Mouse (Mus musculus) intestine, postnatal 0 days (tissue): ENCODE measurements around the gene Pde11a. TPM values are rescaled to one million over a fixed set of nuclear protein-coding genes. Genes with fewer than 3 reads are reported as not detected.

Experiments used
- ATAC-seq: fragments of 200-750 bp; cut with Nextera tagmentation; 2 replicates; pipeline ENCODE4 v1.8.0; 2017; ENCODE audit warnings: mild to moderate bottlenecking, moderate TSS enrichment, moderate library complexity
- H3K27ac ChIP-seq: fragments of 300-500 bp; sonication (generic); 2 replicates; pipeline ENCODE4 v1.5.1; 2014; ENCODE audit warnings: mild to moderate bottlenecking, low read depth, low read length, moderate library complexity
- H3K27me3 ChIP-seq: fragments of 300-500 bp; sonication (generic); replicated peaks from 2 replicates; pipeline ENCODE4 v1.6.1; 2014; ENCODE audit warnings: low read length, mixed read lengths; ENCODE audit not compliant: control insufficient read depth, insufficient read depth
- H3K36me3 ChIP-seq: fragments of 300-500 bp; sonication (generic); 2 replicates; pipeline ENCODE4 v1.6.1; 2014; ENCODE audit warnings: mild to moderate bottlenecking, moderate library complexity; ENCODE audit not compliant: control insufficient read depth, insufficient read depth
- H3K4me1 ChIP-seq: fragments of 300-500 bp; sonication (generic); replicated peaks from 2 replicates; pipeline ENCODE4 v1.6.1; 2014; ENCODE audit warnings: antibody characterized with exemption, low read length, mixed read lengths; ENCODE audit not compliant: control insufficient read depth, insufficient read depth
- H3K4me2 ChIP-seq: fragments of 300-500 bp; sonication (generic); replicated peaks from 2 replicates; pipeline ENCODE4 v1.6.1; 2014; ENCODE audit warnings: low read depth, mild to moderate bottlenecking, moderate library complexity
- H3K4me3 ChIP-seq: fragments of 300-500 bp; sonication (generic); 2 replicates; pipeline ENCODE4 v1.5.1; 2014; ENCODE audit warnings: low read depth, low read length
- H3K9ac ChIP-seq: fragments of 300-500 bp; sonication (generic); 2 replicates; pipeline ENCODE4 v1.6.1; 2014; ENCODE audit warnings: mild to moderate bottlenecking, low read depth, low read length
- H3K9me3 ChIP-seq: fragments of 300-500 bp; sonication (generic); 2 replicates; pipeline ENCODE4 v1.6.1; 2016; ENCODE audit warnings: mixed run types; ENCODE audit not compliant: control insufficient read depth
- CTCF ChIP-seq: sonication (generic); IDR thresholded peaks from 2 replicates; pipeline ENCODE4 v1.5.1; 2016; ENCODE audit warnings: low read depth, mild to moderate bottlenecking, control low read depth, antibody characterized with exemption, moderate library complexity
- WGBS: fragments of 180-500 bp; shearing (Covaris S2); extraction: QIAGEN DNeasy Blood & Tissue Kit; methylation state at CpG from one replicate; pipeline ENCODE4 v1.1.7; 2014; 5-methylcytosine and 5-hydroxymethylcytosine counted together
- polyA plus RNA-seq: library from polyadenylated mRNA; unstranded; fragments of >200 nt; fragmentation: Nextera tagmentation; extraction: Ambion mirVana; gene quantifications from 2 replicates; pipeline ENCODE4 v1.2.1, GENCODE M21; 2015

Pde11a gene
- polyA plus RNA-seq, 1 experiment from 2014 or later = 0.17 TPM

GRCm38 (mm10) chr2:76158973-76159372 is 179.6 kb downstream of the Pde11a start:
- no peak for ATAC-seq
- WGBS = 72% methylated on average over 2 of the region's 2 CpGs
- Histone ChIP-seq H3K9me3 (no peaks in the 10 kb centered on the region), H3K27me3 (no peaks in the 10 kb centered on the region), H3K4me3 (no peak overlapping the region), H3K4me2 (no peak overlapping the region), H3K4me1 (no peaks in the 10 kb centered on the region), H3K27ac (no peak overlapping the region), H3K36me3 (no peaks in the 10 kb centered on the region), H3K9ac (no peak overlapping the region)
- no peak for TF ChIP-seq CTCF

DNA sequence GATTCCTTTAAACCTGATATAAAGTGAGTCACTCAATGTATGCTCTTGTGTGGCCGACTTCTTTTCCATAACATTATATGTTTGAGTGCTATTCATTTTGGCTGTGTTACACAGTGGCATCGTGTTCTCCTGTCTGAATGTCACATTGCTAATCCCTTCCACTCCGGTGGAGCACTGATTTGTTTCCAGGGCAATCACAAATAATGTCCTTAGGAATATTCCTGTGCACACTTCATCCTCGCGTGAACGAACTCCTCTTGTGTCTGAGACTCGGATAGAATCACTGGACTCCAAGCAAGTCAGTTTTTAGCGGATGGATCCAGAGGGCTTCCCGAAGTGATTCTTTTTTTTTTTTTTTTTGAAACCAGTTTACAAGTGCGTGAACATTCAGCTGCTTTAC is 197.4 kb downstream of the Pde11a start:
- Histone ChIP-seq H3K27me3 (no peaks in the 10 kb centered on the region), H3K4me1 (no peaks in the 10 kb centered on the region), H3K36me3 (no peaks in the 10 kb centered on the region), H3K4me3 (no peak overlapping the region), H3K27ac (no peak overlapping the region), H3K4me2 (no peak overlapping the region), H3K9me3 (no peaks in the 10 kb centered on the region), H3K9ac (no peak overlapping the region)
- WGBS = 79% methylated on average over 10 of the region's 10 CpGs
- ATAC-seq = no peak
- no peak for TF ChIP-seq CTCF

DNA sequence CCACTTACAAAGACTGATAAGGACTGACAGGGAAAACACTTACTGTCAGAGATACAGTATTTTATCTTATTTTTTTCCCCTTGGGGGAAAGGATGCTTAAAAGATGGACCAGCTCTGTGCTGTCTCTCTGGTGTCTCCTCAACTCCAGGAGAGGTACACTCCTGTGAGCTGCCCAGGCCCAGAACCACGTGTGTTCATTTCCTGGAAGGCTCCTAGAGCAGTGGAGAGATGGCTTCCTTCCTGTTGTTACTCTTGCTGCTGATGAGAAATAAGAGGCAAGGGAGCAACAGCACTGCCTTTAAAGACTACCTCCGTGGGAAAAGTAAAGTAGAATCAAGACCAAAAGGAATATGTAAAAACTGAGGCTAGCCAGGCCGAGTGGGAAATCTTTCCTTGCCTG is 205.6 kb downstream of the Pde11a start:
- H3K4me1 ChIP-seq = 0 out of 2 replicates have a peak, but pooled peaks cover 6% of the 10 kb centered on the region
- no peaks in the 10 kb centered on the region for H3K36me3 ChIP-seq
- no peak overlapping the region for H3K27ac ChIP-seq
- H3K4me2 ChIP-seq = no peak overlapping the region
- ATAC-seq = no peak
- H3K9ac ChIP-seq = no peak overlapping the region
- WGBS = 62% methylated on average over 3 of the region's 3 CpGs
- no peaks in the 10 kb centered on the region for H3K27me3 ChIP-seq
- no peak for TF ChIP-seq CTCF
- H3K9me3 ChIP-seq = no peaks in the 10 kb centered on the region
- no peak overlapping the region for H3K4me3 ChIP-seq

DNA sequence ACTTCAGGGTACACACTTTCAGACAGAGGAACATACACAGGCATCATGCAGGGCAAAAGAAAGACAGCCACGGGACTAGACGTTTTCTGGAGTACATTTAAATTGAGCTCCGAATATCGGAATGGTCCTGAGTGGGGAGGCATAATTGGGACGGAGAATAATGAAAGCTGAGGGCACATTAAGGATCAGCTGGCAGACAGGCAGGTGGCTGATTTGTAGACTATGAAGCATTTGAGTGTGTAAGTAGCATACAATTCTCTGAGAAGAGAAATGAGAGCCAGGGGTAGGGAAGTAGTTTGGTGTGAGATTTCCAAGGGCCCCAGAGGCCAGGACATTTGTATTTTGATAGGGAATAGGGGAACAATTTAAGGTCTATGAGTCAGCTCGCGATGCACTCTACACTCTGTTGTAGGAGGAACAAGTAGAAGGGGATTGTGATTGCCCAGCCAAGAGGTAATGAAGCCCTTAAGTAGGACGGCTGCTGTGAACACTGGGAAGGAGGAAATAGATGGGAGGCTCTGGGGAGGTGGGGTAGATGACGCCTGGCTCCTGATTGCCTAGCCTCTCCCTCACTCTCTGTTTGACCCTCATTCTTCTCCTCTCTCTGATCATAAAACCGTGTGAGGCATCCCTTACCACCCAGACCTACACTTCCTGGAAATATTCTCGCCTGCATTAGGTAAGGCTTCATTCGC is 208.5 kb downstream of the Pde11a start:
- Histone ChIP-seq H3K9ac (no peak overlapping the region), H3K27ac (no peak overlapping the region), H3K9me3 (no peaks in the 10 kb centered on the region), H3K36me3 (no peaks in the 10 kb centered on the region), H3K4me2 (no peak overlapping the region), H3K27me3 (no peaks in the 10 kb centered on the region), H3K4me1 (0 out of 2 replicates have a peak, but pooled peaks cover 6% of the 10 kb centered on the region), H3K4me3 (no peak overlapping the region)
- peak; percentile 53; the same call in 1 of the 2 replicates for ATAC-seq
- no peak for TF ChIP-seq CTCF
- WGBS = 53% methylated on average over 12 of the region's 12 CpGs

DNA sequence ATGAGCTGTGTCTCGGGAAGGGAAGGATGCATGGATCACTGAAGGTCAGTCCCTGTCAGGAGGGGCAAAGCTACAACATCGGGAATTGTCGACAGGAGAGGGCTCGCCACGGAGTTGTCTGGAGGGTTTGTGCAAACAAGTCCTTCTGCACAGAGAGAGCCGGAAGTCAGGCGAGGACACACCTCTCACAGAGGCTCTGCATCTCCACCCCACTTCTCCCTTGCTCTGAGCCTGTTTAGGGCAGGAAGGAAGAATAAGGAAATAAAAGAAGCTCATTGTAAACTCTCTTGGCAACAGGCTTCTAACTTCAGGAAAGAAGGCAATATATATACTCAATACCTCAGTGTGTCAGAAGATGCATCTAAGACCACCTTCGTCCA is 209.5 kb downstream of the Pde11a start:
- 0 out of 2 replicates have a peak, but pooled peaks cover 6% of the 10 kb centered on the region for H3K4me1 ChIP-seq
- H3K9me3 ChIP-seq = no peaks in the 10 kb centered on the region
- H3K4me2 ChIP-seq = peak overlapping the region; percentile 49
- 15% methylated on average over 8 of the region's 8 CpGs for whole genome bisulfite sequencing
- no peak for TF ChIP-seq CTCF
- H3K27ac ChIP-seq = no peak overlapping the region
- ATAC-seq = peak; percentile 62
- no peak overlapping the region for H3K9ac ChIP-seq
- H3K4me3 ChIP-seq = 0 out of 2 replicates have a peak overlapping the region, but pooled peaks have one; percentile 2
- H3K36me3 ChIP-seq = no peaks in the 10 kb centered on the region
- no peaks in the 10 kb centered on the region for H3K27me3 ChIP-seq

GRCm38 (mm10) chr2:76128105-76129057 is 210.2 kb downstream of the Pde11a start:
- Histone ChIP-seq H3K4me2 (peak overlapping the region; percentile 49), H3K27me3 (no peaks in the 10 kb centered on the region), H3K36me3 (no peaks in the 10 kb centered on the region), H3K9ac (0 out of 2 replicates have a peak overlapping the region, but pooled peaks have one; percentile 3), H3K4me3 (0 out of 2 replicates have a peak overlapping the region, but pooled peaks have one; percentile 2), H3K4me1 (0 out of 2 replicates have a peak, but pooled peaks cover 6% of the 10 kb centered on the region), H3K27ac (no peak overlapping the region; the same call in 1 of the 2 replicates), H3K9me3 (no peaks in the 10 kb centered on the region)
- WGBS = 24% methylated on average over 9 of the region's 9 CpGs
- peak; percentile 46 for ATAC-seq
- peak; percentile 69 for TF ChIP-seq CTCF
